Mouse (Mus musculus) kidney, embryonic 15.5 days (tissue): ENCODE results near the gene Gabpb2. TPM values are rescaled to one million over a fixed set of nuclear protein-coding genes. Genes with fewer than 3 reads are reported as not detected.

ENCODE experiments used
- ATAC-seq: fragments of 200-750 bp; cut with Nextera tagmentation; replicated peaks from 2 replicates; pipeline ENCODE4 v1.8.0; 2017; ENCODE audit warnings: moderate TSS enrichment; ENCODE audit not compliant: low FRiP score
- H3K27ac ChIP-seq: fragments of 300-500 bp; sonication (generic); 2 replicates; pipeline ENCODE4 v1.5.1; 2015; ENCODE audit warnings: mild to moderate bottlenecking, inconsistent platforms
- H3K27me3 ChIP-seq: fragments of 300-500 bp; sonication (generic); 2 replicates; pipeline ENCODE4 v1.6.1; 2015; ENCODE audit warnings: inconsistent platforms
- H3K36me3 ChIP-seq: fragments of 300-500 bp; sonication (generic); 2 replicates; pipeline ENCODE4 v1.6.1; 2015; ENCODE audit warnings: inconsistent platforms
- H3K4me1 ChIP-seq: fragments of 300-500 bp; sonication (generic); 2 replicates; pipeline ENCODE4 v1.6.1; 2015; ENCODE audit warnings: inconsistent platforms
- H3K4me2 ChIP-seq: fragments of 300-500 bp; sonication (generic); 2 replicates; pipeline ENCODE4 v1.6.1; 2015; ENCODE audit warnings: moderate library complexity, mild to moderate bottlenecking, inconsistent platforms
- H3K4me3 ChIP-seq: fragments of 300-500 bp; sonication (generic); replicated peaks from 2 replicates; pipeline ENCODE4 v1.5.1; 2015; ENCODE audit warnings: mild to moderate bottlenecking, inconsistent platforms
- H3K9ac ChIP-seq: fragments of 300-500 bp; sonication (generic); 2 replicates; pipeline ENCODE4 v1.6.1; 2015; ENCODE audit warnings: mild to moderate bottlenecking, inconsistent platforms
- H3K9me3 ChIP-seq: fragments of 300-500 bp; sonication (generic); replicated peaks from 2 replicates; pipeline ENCODE4 v1.6.1; 2016; ENCODE audit warnings: inconsistent platforms
- WGBS: fragments of 180-500 bp; shearing (Covaris S2); methylation state at CpG from one replicate; pipeline ENCODE4 v1.1.7; 2015; ENCODE audit warnings: mixed read lengths; 5-methylcytosine and 5-hydroxymethylcytosine counted together
- polyA plus RNA-seq: library from polyadenylated mRNA; unstranded; fragments of >200 nt; fragmentation: Nextera tagmentation; extraction: Ambion mirVana; gene quantifications from 2 replicates; pipeline ENCODE4 v1.2.1, GENCODE M21; 2015

Gabpb2 gene
- polyA plus RNA-seq, 1 experiment from 2014 or later = 10.0 TPM

GRCm38 (mm10) chr3:95210585-95210984 lies 7.1 kb downstream of the Gabpb2 start:
- WGBS = 84% methylated on average over 2 of the region's 2 CpGs
- Histone ChIP-seq H3K4me2 (no peak overlapping the region), H3K4me1 (no peaks in the 10 kb centered on the region), H3K4me3 (no peak overlapping the region), H3K9me3 (no peaks in the 10 kb centered on the region), H3K36me3 (peaks cover 69% of the 10 kb centered on the region), H3K27ac (no peak overlapping the region), H3K9ac (no peak overlapping the region), H3K27me3 (no peaks in the 10 kb centered on the region)
- ATAC-seq = no peak

- H3K4me2 ChIP-seq = no peak overlapping the region
Observed at GRCm38 (mm10) chr3:95208286-95208685, 9.4 kb downstream of the Gabpb2 start.

GRCm38 (mm10) chr3:95203880-95204279 lies 13.8 kb downstream of the Gabpb2 start:
- H3K4me2 ChIP-seq = no peak overlapping the region
- no peaks in the 10 kb centered on the region for H3K9me3 ChIP-seq
- H3K9ac ChIP-seq = no peak overlapping the region
- no peak overlapping the region for H3K4me3 ChIP-seq
- no peak for ATAC-seq
- no peaks in the 10 kb centered on the region for H3K4me1 ChIP-seq
- no peak overlapping the region for H3K27ac ChIP-seq
- 90% methylated on average over 6 of the region's 6 CpGs for WGBS
- H3K27me3 ChIP-seq = no peaks in the 10 kb centered on the region
- H3K36me3 ChIP-seq = peaks cover 90% of the 10 kb centered on the region

More at GRCm38 (mm10) chr3:95208286-95208685, 9.4 kb downstream of the Gabpb2 start:
- ATAC-seq = no peak
- no peaks in the 10 kb centered on the region for H3K9me3 ChIP-seq
- H3K9ac ChIP-seq = no peak overlapping the region
- no peak overlapping the region for H3K4me3 ChIP-seq
- H3K27me3 ChIP-seq = no peaks in the 10 kb centered on the region
- H3K4me1 ChIP-seq = no peaks in the 10 kb centered on the region
- 86% methylated on average over 4 of the region's 4 CpGs for WGBS
- no peak overlapping the region for H3K27ac ChIP-seq
- H3K36me3 ChIP-seq = peaks cover 74% of the 10 kb centered on the region

- WGBS = 66% methylated on average over 2 of the region's 2 CpGs
- no peak for ATAC-seq
- Histone ChIP-seq H3K36me3 (peaks cover 95% of the 10 kb centered on the region), H3K9ac (no peak overlapping the region), H3K9me3 (no peaks in the 10 kb centered on the region), H3K27ac (peak overlapping the region; percentile 46), H3K4me2 (no peak overlapping the region), H3K4me1 (no peaks in the 10 kb centered on the region), H3K4me3 (no peak overlapping the region), H3K27me3 (no peaks in the 10 kb centered on the region)
Observed at GRCm38 (mm10) chr3:95200562-95200961, 17.2 kb downstream of the Gabpb2 start.

DNA sequence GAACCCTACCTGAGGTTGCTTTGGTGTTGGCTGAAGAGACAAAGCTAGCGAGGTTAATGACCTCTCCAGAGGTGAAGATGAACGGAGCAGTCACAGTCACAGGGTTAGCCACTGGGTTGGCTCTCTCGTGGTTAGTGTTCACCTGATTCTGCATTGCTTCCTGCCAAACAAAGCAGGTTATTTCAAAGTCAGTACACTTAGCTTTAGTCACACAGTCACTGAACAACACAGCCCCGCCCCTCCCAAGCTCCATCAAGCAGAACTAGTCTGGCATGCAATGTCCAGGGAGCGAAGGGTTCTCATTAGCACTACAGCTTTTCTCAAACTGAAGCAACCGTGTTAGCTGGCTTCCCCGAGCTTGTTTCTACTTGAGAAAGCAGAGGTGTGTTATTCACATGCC lies 17.6 kb downstream of the Gabpb2 start:
- Histone ChIP-seq H3K27me3 (no peaks in the 10 kb centered on the region), H3K4me1 (no peaks in the 10 kb centered on the region), H3K27ac (peak overlapping the region; percentile 46), H3K36me3 (peaks cover 95% of the 10 kb centered on the region), H3K9ac (no peak overlapping the region), H3K4me3 (no peak overlapping the region), H3K4me2 (no peak overlapping the region), H3K9me3 (no peaks in the 10 kb centered on the region)
- peak; percentile 88 for ATAC-seq
- 67% methylated on average over 7 of the region's 7 CpGs for WGBS

GRCm38 (mm10) chr3:95199101-95199500 lies 18.6 kb downstream of the Gabpb2 start:
- no peaks in the 10 kb centered on the region for H3K27me3 ChIP-seq
- H3K4me3 ChIP-seq = no peak overlapping the region
- H3K9me3 ChIP-seq = no peaks in the 10 kb centered on the region
- H3K27ac ChIP-seq = no peak overlapping the region
- H3K9ac ChIP-seq = no peak overlapping the region
- WGBS = 63% methylated on average over 1 of the region's 1 CpGs
- peaks cover 94% of the 10 kb centered on the region for H3K36me3 ChIP-seq
- H3K4me1 ChIP-seq = no peaks in the 10 kb centered on the region
- ATAC-seq = no peak
- H3K4me2 ChIP-seq = no peak overlapping the region

GRCm38 (mm10) chr3:95195772-95196171 lies 21.9 kb downstream of the Gabpb2 start:
- Histone ChIP-seq H3K9ac (no peak overlapping the region), H3K4me2 (no peak overlapping the region), H3K9me3 (no peaks in the 10 kb centered on the region), H3K27ac (no peak overlapping the region), H3K27me3 (no peaks in the 10 kb centered on the region), H3K4me1 (no peaks in the 10 kb centered on the region), H3K36me3 (peaks cover 78% of the 10 kb centered on the region), H3K4me3 (no peak overlapping the region)
- ATAC-seq = no peak
- 86% methylated on average over 2 of the region's 2 CpGs for WGBS

DNA sequence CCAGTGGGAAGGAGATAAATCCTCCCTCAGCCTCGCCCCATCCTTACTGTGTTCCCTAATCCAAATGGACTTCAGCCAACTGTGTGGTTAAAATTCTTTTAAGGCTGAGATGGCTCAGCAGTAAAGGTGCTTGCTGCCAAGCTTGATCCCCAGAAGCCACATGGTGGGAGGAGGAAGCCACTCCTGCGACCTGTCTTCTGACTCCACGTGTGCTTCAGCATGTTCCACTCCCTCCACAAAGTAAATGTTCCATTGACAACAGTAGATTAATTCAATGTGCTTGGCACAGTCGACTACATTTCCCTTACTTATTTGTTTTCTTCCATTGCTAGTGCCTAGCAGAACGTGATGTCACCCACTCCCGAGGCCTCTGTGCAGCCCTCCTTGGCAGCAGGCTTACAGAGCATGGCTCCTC lies 23.0 kb downstream of the Gabpb2 start:
- Histone ChIP-seq H3K9me3 (no peaks in the 10 kb centered on the region), H3K4me3 (no peak overlapping the region), H3K27me3 (no peaks in the 10 kb centered on the region), H3K4me1 (no peaks in the 10 kb centered on the region), H3K36me3 (peaks cover 75% of the 10 kb centered on the region), H3K9ac (no peak overlapping the region), H3K4me2 (no peak overlapping the region), H3K27ac (no peak overlapping the region)
- ATAC-seq = no peak
- 86% methylated on average over 6 of the region's 6 CpGs for WGBS

DNA sequence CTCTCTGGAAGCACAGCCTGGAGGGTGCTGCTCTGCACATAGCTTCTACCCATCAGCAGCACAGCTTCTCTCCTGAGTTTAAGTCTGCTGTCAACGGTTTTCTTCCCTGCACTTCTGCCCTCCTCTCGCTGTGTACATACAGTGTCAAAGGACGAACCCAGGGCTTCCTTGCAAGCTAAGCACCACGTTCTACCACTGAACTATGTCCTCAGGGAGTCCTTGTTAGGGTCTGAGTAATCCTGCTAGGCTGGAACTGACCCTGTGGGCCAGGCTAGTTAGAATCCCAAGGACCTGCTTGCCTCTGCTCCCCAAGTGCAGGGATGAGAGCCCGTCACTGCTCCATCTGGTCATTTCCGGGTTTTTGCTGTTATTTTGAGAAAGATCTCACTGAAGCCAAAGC lies 30.8 kb downstream of the Gabpb2 start:
- Histone ChIP-seq H3K27me3 (no peaks in the 10 kb centered on the region), H3K9ac (no peak overlapping the region), H3K4me1 (no peaks in the 10 kb centered on the region), H3K4me2 (no peak overlapping the region), H3K4me3 (no peak overlapping the region), H3K9me3 (no peaks in the 10 kb centered on the region), H3K27ac (no peak overlapping the region), H3K36me3 (peaks cover 81% of the 10 kb centered on the region)
- ATAC-seq = no peak
- WGBS = 86% methylated on average over 6 of the region's 6 CpGs

GRCm38 (mm10) chr3:95186100-95186499 lies 31.6 kb downstream of the Gabpb2 start:
- Histone ChIP-seq H3K4me1 (no peaks in the 10 kb centered on the region), H3K4me2 (no peak overlapping the region), H3K36me3 (peaks cover 80% of the 10 kb centered on the region), H3K4me3 (no peak overlapping the region), H3K9ac (no peak overlapping the region), H3K9me3 (no peaks in the 10 kb centered on the region), H3K27ac (no peak overlapping the region), H3K27me3 (no peaks in the 10 kb centered on the region)
- no peak for ATAC-seq
- WGBS = 90% methylated on average over 2 of the region's 2 CpGs

- Histone ChIP-seq H3K4me1 (no peaks in the 10 kb centered on the region), H3K9ac (no peak overlapping the region), H3K4me3 (no peak overlapping the region), H3K27me3 (no peaks in the 10 kb centered on the region), H3K36me3 (peaks cover 75% of the 10 kb centered on the region), H3K27ac (no peak overlapping the region), H3K4me2 (no peak overlapping the region), H3K9me3 (no peaks in the 10 kb centered on the region)
- no peak for ATAC-seq
- 90% methylated on average over 9 of the region's 9 CpGs for WGBS
Observed at GRCm38 (mm10) chr3:95184796-95185577, 32.7 kb downstream of the Gabpb2 start.

- no peak overlapping the region for H3K9ac ChIP-seq
- no peak for ATAC-seq
- H3K27ac ChIP-seq = no peak overlapping the region
- WGBS = 75% methylated on average over 1 of the region's 1 CpGs
- H3K27me3 ChIP-seq = no peaks in the 10 kb centered on the region
- H3K4me2 ChIP-seq = no peak overlapping the region
- H3K4me3 ChIP-seq = no peak overlapping the region
- no peaks in the 10 kb centered on the region for H3K9me3 ChIP-seq
- H3K4me1 ChIP-seq = no peaks in the 10 kb centered on the region
- H3K36me3 ChIP-seq = peaks cover 43% of the 10 kb centered on the region
Observed at GRCm38 (mm10) chr3:95181841-95182240, 35.9 kb downstream of the Gabpb2 start.

GRCm38 (mm10) chr3:95179890-95180289 lies 37.8 kb downstream of the Gabpb2 start:
- Histone ChIP-seq H3K4me1 (no peaks in the 10 kb centered on the region), H3K9me3 (no peaks in the 10 kb centered on the region), H3K9ac (no peak overlapping the region), H3K4me3 (no peak overlapping the region), H3K27ac (no peak overlapping the region), H3K36me3 (peaks cover 26% of the 10 kb centered on the region), H3K27me3 (no peaks in the 10 kb centered on the region), H3K4me2 (no peak overlapping the region)
- no peak for ATAC-seq
- 50% methylated on average over 3 of the region's 3 CpGs for WGBS
